Mouse (Mus musculus) kidney, adult 2 months (tissue): ENCODE data around the gene Gm49721.
"Not testable (repeated sequence)": the region's sequence is repeated elsewhere in the genome, so short reads cannot be mapped to it uniquely, and the experiment has no call there.

ENCODE experiments used
- CTCF ChIP-seq: fragments of 200-500 bp; conservative IDR thresholded peaks from 2 replicates; pipeline ENCODE4 v1.5.1; 2011; ENCODE audit warnings: low read depth, mild to moderate bottlenecking, control low read depth, low read length, moderate library complexity, mixed read lengths; ENCODE audit not compliant: insufficient read depth, insufficient read length
- POLR2A ChIP-seq: fragments of 200-500 bp; IDR thresholded peaks from one replicate; pipeline ENCODE4 v1.6.1; 2011; ENCODE audit warnings: low read depth, low read length, control low read depth

DNA sequence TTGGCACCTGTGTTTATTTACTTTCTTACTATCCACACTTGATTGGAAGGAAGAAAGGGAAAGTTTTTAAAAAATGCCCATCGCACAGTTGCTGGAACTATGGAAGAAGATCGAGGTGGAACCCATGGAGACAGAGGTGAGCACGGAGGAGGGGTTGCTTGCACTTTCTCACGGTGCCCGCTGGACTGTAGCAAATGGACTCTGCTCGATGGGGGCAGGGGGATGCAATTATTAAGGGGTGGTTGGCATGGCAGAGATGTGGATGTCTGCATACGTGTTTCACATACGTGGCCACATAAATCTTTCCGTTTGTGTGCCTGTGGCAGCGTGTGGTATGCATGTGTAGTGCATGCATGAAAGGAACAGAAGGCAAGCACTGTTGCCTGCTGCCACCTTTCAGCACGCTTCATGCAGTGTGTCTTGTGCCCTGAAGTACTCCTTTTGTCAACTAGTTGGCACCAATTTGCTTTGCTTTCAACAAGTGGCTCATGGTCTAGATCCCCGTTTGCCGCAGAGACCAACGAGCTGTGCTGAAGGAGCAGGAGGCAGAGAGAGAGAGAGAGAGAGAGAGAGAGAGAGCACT is 47.2 kb downstream of the Gm49721 start:
- TF ChIP-seq CTCF, POLR2A: not testable (repeated sequence)
